Mouse (Mus musculus) liver, adult 2 months (tissue): ENCODE results near the gene Spsb3.

ENCODE experiments used
- CTCF ChIP-seq: fragments of 200-500 bp; IDR thresholded peaks from 2 replicates; pipeline ENCODE4 v1.5.1; 2011; ENCODE audit warnings: low read depth, low read length, control low read depth
- POLR2A ChIP-seq: fragments of 200-500 bp; IDR thresholded peaks from 2 replicates; pipeline ENCODE4 v1.6.1; 2011; ENCODE audit warnings: low read length, control low read depth; ENCODE audit not compliant: insufficient read depth; ENCODE audit errors: extremely low read depth

DNA sequence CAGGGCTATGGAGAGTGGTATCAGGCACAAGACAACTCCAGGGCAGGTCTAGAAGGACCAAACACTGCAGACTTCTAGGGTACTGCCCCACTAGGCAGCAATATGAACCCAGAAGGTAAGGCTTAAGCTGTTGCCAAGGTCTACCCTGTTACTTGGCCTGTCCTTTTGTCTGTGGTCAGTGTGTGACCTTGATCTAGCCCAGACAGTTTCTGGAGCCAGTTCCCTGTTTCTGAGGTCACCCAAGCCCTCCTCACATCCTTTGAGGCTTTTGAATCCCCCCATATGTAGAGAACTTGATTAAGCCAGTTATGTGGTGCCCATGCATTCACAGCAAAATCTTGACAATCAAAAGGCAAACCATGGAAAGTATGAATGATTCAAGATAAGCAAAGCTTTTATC, 49.2 kb downstream of the Spsb3 start:
- TF ChIP-seq POLR2A (no peak), CTCF (no peak)
